Mouse (Mus musculus): ENCODE measurements around the gene Fbxo36. TPM values are rescaled to one million over a fixed set of nuclear protein-coding genes. Genes with fewer than 3 reads are reported as not detected.

Fbxo36 gene
- polyA plus RNA-seq, 1 experiment from 2014 or later, result 8.5 TPM

GRCm38 (mm10) chr1:84881248-84882065 lies 41.8 kb downstream of the Fbxo36 start:
- H3K9ac ChIP-seq (replicated peaks), result no peak overlapping the region
- no peaks in the 10 kb centered on the region for H3K27me3 ChIP-seq
- H3K4me3 ChIP-seq (replicated peaks), result no peak overlapping the region
- no peak overlapping the region for H3K27ac ChIP-seq
- H3K9me3 ChIP-seq, result no peaks in the 10 kb centered on the region
- H3K36me3 ChIP-seq, result no peaks in the 10 kb centered on the region
- no peak for ATAC-seq
- no peak overlapping the region for H3K4me2 ChIP-seq (replicated peaks)
- H3K4me1 ChIP-seq (replicated peaks), result no peaks in the 10 kb centered on the region
- 64% methylated on average over 11 of the region's 11 CpGs for WGBS

- H3K27ac ChIP-seq, result no peak overlapping the region
- H3K4me1 ChIP-seq (replicated peaks), result no peaks in the 10 kb centered on the region
- 33% methylated on average over 2 of the region's 2 CpGs for WGBS
- 0 out of 2 replicates have a peak, but pooled peaks have one; percentile 55 for ATAC-seq
- H3K4me3 ChIP-seq (replicated peaks), result no peak overlapping the region
- H3K27me3 ChIP-seq, result no peaks in the 10 kb centered on the region
- H3K4me2 ChIP-seq (replicated peaks), result no peak overlapping the region
- no peaks in the 10 kb centered on the region for H3K9me3 ChIP-seq
- no peaks in the 10 kb centered on the region for H3K36me3 ChIP-seq
- no peak overlapping the region for H3K9ac ChIP-seq (replicated peaks)
Measured at GRCm38 (mm10) chr1:84882066-84882532, 42.5 kb downstream of the Fbxo36 start.

GRCm38 (mm10) chr1:84882937-84883336 lies 43.3 kb downstream of the Fbxo36 start:
- no peaks in the 10 kb centered on the region for H3K36me3 ChIP-seq
- no peak for ATAC-seq
- no peak overlapping the region for H3K4me2 ChIP-seq (replicated peaks)
- H3K9me3 ChIP-seq, result no peaks in the 10 kb centered on the region
- H3K27ac ChIP-seq, result no peak overlapping the region
- WGBS, result 93% methylated on average over 4 of the region's 4 CpGs
- H3K9ac ChIP-seq (replicated peaks), result no peak overlapping the region
- H3K27me3 ChIP-seq, result no peaks in the 10 kb centered on the region
- H3K4me1 ChIP-seq (replicated peaks), result no peaks in the 10 kb centered on the region
- H3K4me3 ChIP-seq (replicated peaks), result no peak overlapping the region

- Histone ChIP-seq H3K4me3 (replicated peaks) (no peak overlapping the region), H3K9me3 (no peaks in the 10 kb centered on the region), H3K36me3 (no peaks in the 10 kb centered on the region), H3K4me1 (replicated peaks) (no peaks in the 10 kb centered on the region), H3K27ac (no peak overlapping the region), H3K4me2 (replicated peaks) (no peak overlapping the region), H3K27me3 (no peaks in the 10 kb centered on the region), H3K9ac (replicated peaks) (no peak overlapping the region)
- ATAC-seq, result no peak
- 71% methylated on average over 4 of the region's 4 CpGs for WGBS
Measured at GRCm38 (mm10) chr1:84883889-84884288, 44.2 kb downstream of the Fbxo36 start.

- H3K9me3 ChIP-seq, result no peaks in the 10 kb centered on the region
- no peaks in the 10 kb centered on the region for H3K36me3 ChIP-seq
- peaks cover 12% of the 10 kb centered on the region for H3K4me1 ChIP-seq (replicated peaks)
- no peak overlapping the region for H3K4me2 ChIP-seq (replicated peaks)
- 88% methylated on average over 3 of the region's 3 CpGs for WGBS
- no peak for ATAC-seq
- H3K27ac ChIP-seq, result no peak overlapping the region
- H3K27me3 ChIP-seq, result no peaks in the 10 kb centered on the region
- H3K9ac ChIP-seq (replicated peaks), result no peak overlapping the region
- H3K4me3 ChIP-seq (replicated peaks), result no peak overlapping the region
Measured at GRCm38 (mm10) chr1:84885174-84885573, 45.5 kb downstream of the Fbxo36 start.

- no peak overlapping the region for H3K4me2 ChIP-seq (replicated peaks)
Measured at GRCm38 (mm10) chr1:84885921-84886320, 46.3 kb downstream of the Fbxo36 start.

GRCm38 (mm10) chr1:84889330-84890004 lies 49.8 kb downstream of the Fbxo36 start:
- peak; percentile 77 for ATAC-seq
- Histone ChIP-seq H3K27ac (peak overlapping the region; percentile 91), H3K4me2 (replicated peaks) (peak overlapping the region; percentile 29), H3K9ac (replicated peaks) (no peak overlapping the region), H3K4me3 (replicated peaks) (no peak overlapping the region), H3K9me3 (no peaks in the 10 kb centered on the region), H3K4me1 (replicated peaks) (peaks cover 16% of the 10 kb centered on the region), H3K27me3 (no peaks in the 10 kb centered on the region), H3K36me3 (no peaks in the 10 kb centered on the region)
- WGBS, result 23% methylated on average over 8 of the region's 8 CpGs

More at GRCm38 (mm10) chr1:84885921-84886320, 46.3 kb downstream of the Fbxo36 start:
- ATAC-seq, result no peak
- no peaks in the 10 kb centered on the region for H3K27me3 ChIP-seq
- WGBS, result 90% methylated on average over 6 of the region's 6 CpGs
- no peaks in the 10 kb centered on the region for H3K9me3 ChIP-seq
- H3K9ac ChIP-seq (replicated peaks), result no peak overlapping the region
- peaks cover 16% of the 10 kb centered on the region for H3K4me1 ChIP-seq (replicated peaks)
- no peak overlapping the region for H3K4me3 ChIP-seq (replicated peaks)
- no peaks in the 10 kb centered on the region for H3K36me3 ChIP-seq
- H3K27ac ChIP-seq, result no peak overlapping the region

- Histone ChIP-seq H3K4me1 (replicated peaks) (peaks cover 16% of the 10 kb centered on the region), H3K4me3 (replicated peaks) (no peak overlapping the region), H3K9ac (replicated peaks) (no peak overlapping the region), H3K36me3 (no peaks in the 10 kb centered on the region), H3K27ac (peak overlapping the region; percentile 91), H3K9me3 (no peaks in the 10 kb centered on the region), H3K4me2 (replicated peaks) (peak overlapping the region; percentile 29), H3K27me3 (no peaks in the 10 kb centered on the region)
- 3% methylated on average over 7 of the region's 7 CpGs for WGBS
- peak; percentile 90 for ATAC-seq
Measured at GRCm38 (mm10) chr1:84890005-84890393, 50.4 kb downstream of the Fbxo36 start.

GRCm38 (mm10) chr1:84890503-84890902 lies 50.9 kb downstream of the Fbxo36 start:
- no peaks in the 10 kb centered on the region for H3K27me3 ChIP-seq
- H3K4me2 ChIP-seq (replicated peaks), result peak overlapping the region; percentile 29; the same call in 1 of the 2 replicates
- H3K27ac ChIP-seq, result peak overlapping the region; percentile 91
- no peaks in the 10 kb centered on the region for H3K9me3 ChIP-seq
- no peaks in the 10 kb centered on the region for H3K36me3 ChIP-seq
- peaks cover 16% of the 10 kb centered on the region for H3K4me1 ChIP-seq (replicated peaks)
- no peak overlapping the region for H3K4me3 ChIP-seq (replicated peaks)
- WGBS, result 61% methylated on average over 7 of the region's 7 CpGs
- H3K9ac ChIP-seq (replicated peaks), result no peak overlapping the region
- peak; percentile 37 for ATAC-seq

GRCm38 (mm10) chr1:84891746-84892145 lies 52.1 kb downstream of the Fbxo36 start:
- Histone ChIP-seq H3K4me2 (replicated peaks) (no peak overlapping the region), H3K9me3 (0 out of 2 replicates have a peak, but pooled peaks cover 2% of the 10 kb centered on the region), H3K36me3 (no peaks in the 10 kb centered on the region), H3K4me1 (replicated peaks) (peaks cover 16% of the 10 kb centered on the region), H3K4me3 (replicated peaks) (no peak overlapping the region), H3K27ac (no peak overlapping the region), H3K9ac (replicated peaks) (no peak overlapping the region), H3K27me3 (no peaks in the 10 kb centered on the region)
- ATAC-seq, result no peak
- WGBS, result 93% methylated on average over 9 of the region's 9 CpGs

GRCm38 (mm10) chr1:84897364-84897763 lies 57.7 kb downstream of the Fbxo36 start:
- Histone ChIP-seq H3K36me3 (peaks cover 10% of the 10 kb centered on the region; the same call in 1 of the 2 replicates), H3K9ac (replicated peaks) (no peak overlapping the region), H3K4me2 (replicated peaks) (no peak overlapping the region), H3K27me3 (no peaks in the 10 kb centered on the region), H3K4me1 (replicated peaks) (no peaks in the 10 kb centered on the region), H3K4me3 (replicated peaks) (no peak overlapping the region), H3K27ac (no peak overlapping the region), H3K9me3 (0 out of 2 replicates have a peak, but pooled peaks cover 2% of the 10 kb centered on the region)
- 86% methylated on average over 6 of the region's 6 CpGs for WGBS
- ATAC-seq, result no peak

- Histone ChIP-seq H3K9me3 (0 out of 2 replicates have a peak, but pooled peaks cover 2% of the 10 kb centered on the region), H3K36me3 (peaks cover 14% of the 10 kb centered on the region; the same call in 1 of the 2 replicates), H3K9ac (replicated peaks) (no peak overlapping the region), H3K4me2 (replicated peaks) (no peak overlapping the region), H3K27ac (no peak overlapping the region), H3K27me3 (no peaks in the 10 kb centered on the region), H3K4me1 (replicated peaks) (no peaks in the 10 kb centered on the region), H3K4me3 (replicated peaks) (no peak overlapping the region)
- ATAC-seq, result no peak
- WGBS, result 96% methylated on average over 6 of the region's 6 CpGs
Measured at GRCm38 (mm10) chr1:84899156-84899555, 59.5 kb downstream of the Fbxo36 start.
